Mouse (Mus musculus) intestine, embryonic 16.5 days (tissue): ENCODE data around the gene 1190007I07Rik. TPM values are rescaled to one million over a fixed set of nuclear protein-coding genes. Genes with fewer than 3 reads are reported as not detected.
A peak's percentile ranks its signal among the peaks of the same experiment; 100 is the strongest.

Experiments
- ATAC-seq: fragments of 200-750 bp; cut with Nextera tagmentation; 2 replicates; pipeline ENCODE4 v1.8.0; 2017; ENCODE audit warnings: moderate TSS enrichment, moderate library complexity
- H3K27ac ChIP-seq: fragments of 300-500 bp; sonication (generic); 2 replicates; pipeline ENCODE4 v1.5.1; 2014; ENCODE audit warnings: mild to moderate bottlenecking, low read length
- H3K27me3 ChIP-seq: fragments of 300-500 bp; sonication (generic); replicated peaks from 2 replicates; pipeline ENCODE4 v1.6.1; 2014; ENCODE audit warnings: low read length, control low read depth, mixed read lengths; ENCODE audit not compliant: control insufficient read depth, insufficient read depth
- H3K36me3 ChIP-seq: fragments of 300-500 bp; sonication (generic); 2 replicates; pipeline ENCODE4 v1.6.1; 2014; ENCODE audit warnings: low read length, control low read depth; ENCODE audit not compliant: control insufficient read depth, insufficient read depth
- H3K4me1 ChIP-seq: fragments of 300-500 bp; sonication (generic); 2 replicates; pipeline ENCODE4 v1.6.1; 2014; ENCODE audit warnings: low read length, control low read depth, mixed read lengths; ENCODE audit not compliant: control insufficient read depth, insufficient read depth
- H3K4me2 ChIP-seq: fragments of 300-500 bp; sonication (generic); 2 replicates; pipeline ENCODE4 v1.6.1; 2014; ENCODE audit warnings: low read depth, low read length, control low read depth
- H3K4me3 ChIP-seq: fragments of 300-500 bp; sonication (generic); 2 replicates; pipeline ENCODE4 v1.5.1; 2014; ENCODE audit warnings: mild to moderate bottlenecking, low read length
- H3K9ac ChIP-seq: fragments of 300-500 bp; sonication (generic); 2 replicates; pipeline ENCODE4 v1.6.1; 2014; ENCODE audit warnings: low read depth, low read length
- H3K9me3 ChIP-seq: fragments of 300-500 bp; sonication (generic); 2 replicates; pipeline ENCODE4 v1.6.1; 2016; ENCODE audit warnings: low read length, control low read depth; ENCODE audit not compliant: control insufficient read depth
- WGBS: fragments of 180-500 bp; shearing (Covaris S2); extraction: QIAGEN DNeasy Blood & Tissue Kit; methylation state at CpG from one replicate; pipeline ENCODE4 v1.1.7; 2014; 5-methylcytosine and 5-hydroxymethylcytosine counted together
- polyA plus RNA-seq: library from polyadenylated mRNA; unstranded; fragments of >200 nt; fragmentation: Nextera tagmentation; extraction: Ambion mirVana; gene quantifications from 2 replicates; pipeline ENCODE4 v1.2.1, GENCODE M21; 2015

1190007I07Rik gene
- polyA plus RNA-seq = 57.3 and 59.6 TPM in 2 replicates

DNA sequence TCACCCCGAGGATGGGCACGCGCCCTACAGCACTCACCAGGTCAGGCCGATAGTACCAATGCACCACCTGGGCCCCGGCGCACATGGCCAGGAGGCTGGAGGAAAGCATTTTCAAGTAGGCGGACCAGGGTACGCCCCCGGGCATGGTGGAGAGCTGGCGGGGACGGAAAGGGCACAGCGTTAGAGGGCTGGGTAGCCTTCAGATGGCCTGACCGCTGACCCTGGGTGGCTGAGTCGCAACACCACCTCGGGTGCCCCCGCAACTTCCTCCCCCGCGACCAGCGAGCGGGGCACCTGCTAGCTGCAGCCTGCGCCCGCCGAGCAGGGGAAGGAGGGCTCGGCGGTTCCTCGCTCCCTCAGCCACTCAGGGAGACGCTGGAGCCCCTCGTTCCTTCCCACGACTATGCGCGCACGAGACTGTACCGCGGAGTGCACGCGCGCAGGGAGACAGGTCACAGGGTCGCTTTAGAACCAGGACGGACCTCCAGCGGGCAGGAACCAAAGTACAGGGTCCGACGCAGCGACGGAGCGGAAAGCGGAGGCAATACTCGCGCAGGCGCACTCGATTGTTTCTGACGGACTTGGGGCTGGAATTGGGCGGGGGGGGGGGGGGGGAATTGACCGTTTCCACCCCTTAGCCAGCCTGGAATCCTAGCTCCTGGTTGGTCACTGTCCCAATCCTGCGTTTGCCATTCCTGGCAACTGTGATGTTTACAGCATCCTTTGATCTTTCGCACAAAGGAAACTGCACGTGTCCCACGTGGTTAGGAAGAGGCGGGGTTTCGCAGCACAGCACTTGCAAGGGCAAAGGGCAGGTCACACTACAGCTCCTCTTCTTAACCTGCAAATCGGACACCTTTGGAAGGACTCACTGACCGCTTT is at the start of gene 1190007I07Rik:
Gene 1190007I07Rik, minus strand, starts transcription at position 558 of the 882 bp plus-strand sequence.
- no peaks in the 10 kb centered on the region for H3K36me3 ChIP-seq
- H3K9ac ChIP-seq = peak within 1 kb of the TSS; percentile 85
- H3K27ac ChIP-seq = peak within 1 kb of the TSS; percentile 88
- ATAC-seq = peak; percentile 93
- under 1% methylated on average over 60 of the region's 61 CpGs for WGBS
- no peaks in the 10 kb centered on the region for H3K9me3 ChIP-seq
- no peaks in the 10 kb centered on the region for H3K27me3 ChIP-seq
- H3K4me3 ChIP-seq = peak within 1 kb of the TSS; percentile 73
- peak within 1 kb of the TSS; percentile 60 for H3K4me2 ChIP-seq
- H3K4me1 ChIP-seq = peaks cover 3% of the 10 kb centered on the region; the same call in 1 of the 2 replicates

DNA sequence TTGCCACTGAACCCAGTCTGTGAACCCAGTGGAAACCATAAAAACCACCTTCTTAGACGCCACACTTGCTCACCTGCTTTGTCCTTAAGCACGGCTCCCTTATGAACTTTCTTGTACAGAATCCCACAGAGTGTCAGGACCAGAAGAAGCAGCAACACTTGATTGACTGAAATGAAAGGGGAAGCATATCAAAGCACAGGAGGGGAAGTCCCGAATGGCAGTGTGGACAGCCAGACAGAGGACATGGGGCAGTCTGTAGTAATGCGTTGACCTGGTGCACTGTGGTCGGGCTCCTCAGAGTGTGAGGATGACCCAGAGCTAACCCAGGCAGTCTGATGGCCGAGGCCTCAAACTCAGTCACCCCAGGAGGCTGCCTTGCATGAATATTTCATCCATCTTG is 47.2 kb upstream of the 1190007I07Rik start:
- Histone ChIP-seq H3K27me3 (no peaks in the 10 kb centered on the region), H3K9ac (no peak overlapping the region), H3K4me3 (no peak overlapping the region), H3K36me3 (no peaks in the 10 kb centered on the region), H3K9me3 (no peaks in the 10 kb centered on the region), H3K4me1 (no peaks in the 10 kb centered on the region), H3K4me2 (no peak overlapping the region), H3K27ac (no peak overlapping the region)
- ATAC-seq = no peak
- WGBS = 74% methylated on average over 6 of the region's 6 CpGs

DNA sequence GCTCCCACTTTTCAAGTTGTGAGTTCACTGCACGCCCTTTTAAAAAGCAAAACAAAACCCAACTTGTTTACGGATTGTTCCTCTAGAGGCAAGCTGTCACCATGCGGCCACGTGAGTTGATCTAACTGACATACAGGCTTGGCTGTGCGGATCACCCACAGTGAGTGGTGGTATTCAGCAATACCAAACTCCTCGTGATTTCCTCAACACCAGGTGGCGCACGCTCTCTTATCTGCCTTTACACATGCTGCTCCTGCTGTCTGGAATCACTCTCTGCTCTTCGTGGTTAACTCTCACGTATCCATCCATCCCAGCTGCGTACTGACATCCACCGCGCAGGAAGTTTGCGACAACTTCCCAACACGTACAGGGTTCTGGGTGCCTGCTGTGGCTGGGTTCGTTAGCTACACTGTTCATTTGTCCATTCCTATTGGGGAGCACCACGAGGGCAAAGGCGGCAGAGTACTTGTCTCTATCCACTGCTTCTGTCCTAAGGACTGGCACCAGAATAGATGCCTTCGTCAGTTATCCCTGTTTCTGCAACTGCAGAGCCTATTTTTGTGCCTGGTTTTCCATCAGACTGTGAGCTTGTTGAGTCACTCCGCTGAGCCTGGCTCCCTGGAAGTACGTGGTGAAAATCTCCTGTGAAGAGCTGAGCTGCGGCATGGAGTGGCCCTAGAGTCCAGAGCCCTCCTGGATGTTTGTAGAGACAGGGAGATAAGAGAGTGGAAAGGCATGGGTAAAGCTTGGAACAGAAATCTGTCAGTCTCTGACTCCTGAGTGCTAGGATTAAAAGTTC is 43.6 kb upstream of the 1190007I07Rik start:
- WGBS = 18% methylated on average over 22 of the region's 22 CpGs
- Histone ChIP-seq H3K4me2 (peak overlapping the region; percentile 35), H3K9me3 (no peaks in the 10 kb centered on the region), H3K9ac (peak overlapping the region; percentile 50), H3K27ac (no peak overlapping the region), H3K27me3 (no peaks in the 10 kb centered on the region), H3K4me3 (0 out of 2 replicates have a peak overlapping the region, but pooled peaks have one; percentile 17), H3K4me1 (no peaks in the 10 kb centered on the region), H3K36me3 (no peaks in the 10 kb centered on the region)
- ATAC-seq = peak; percentile 93

DNA sequence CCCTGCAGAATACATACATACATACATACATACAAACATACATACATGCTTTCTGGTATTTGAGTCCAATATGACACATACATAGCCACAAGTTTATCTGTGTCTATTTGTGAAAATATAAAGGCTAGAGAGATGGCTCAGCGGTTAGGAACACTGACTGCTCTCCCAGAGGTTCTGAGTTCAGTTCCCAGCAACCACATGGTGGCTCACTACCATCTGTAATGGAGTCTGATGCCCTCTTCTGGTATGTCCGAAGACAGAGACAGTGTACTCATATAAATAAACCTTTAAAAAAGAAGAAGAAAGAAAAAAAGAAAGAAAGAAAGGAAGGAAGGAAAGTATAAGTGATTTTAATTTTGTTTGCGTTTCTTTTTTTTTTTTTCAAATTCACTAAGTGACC is 42.9 kb upstream of the 1190007I07Rik start:
- H3K4me1 ChIP-seq = no peaks in the 10 kb centered on the region
- ATAC-seq = no peak
- no peaks in the 10 kb centered on the region for H3K9me3 ChIP-seq
- H3K36me3 ChIP-seq = no peaks in the 10 kb centered on the region
- no peak overlapping the region for H3K4me3 ChIP-seq
- WGBS = 54% methylated on average over 3 of the region's 3 CpGs
- H3K9ac ChIP-seq = no peak overlapping the region
- H3K27ac ChIP-seq = no peak overlapping the region
- H3K27me3 ChIP-seq = no peaks in the 10 kb centered on the region
- no peak overlapping the region for H3K4me2 ChIP-seq

DNA sequence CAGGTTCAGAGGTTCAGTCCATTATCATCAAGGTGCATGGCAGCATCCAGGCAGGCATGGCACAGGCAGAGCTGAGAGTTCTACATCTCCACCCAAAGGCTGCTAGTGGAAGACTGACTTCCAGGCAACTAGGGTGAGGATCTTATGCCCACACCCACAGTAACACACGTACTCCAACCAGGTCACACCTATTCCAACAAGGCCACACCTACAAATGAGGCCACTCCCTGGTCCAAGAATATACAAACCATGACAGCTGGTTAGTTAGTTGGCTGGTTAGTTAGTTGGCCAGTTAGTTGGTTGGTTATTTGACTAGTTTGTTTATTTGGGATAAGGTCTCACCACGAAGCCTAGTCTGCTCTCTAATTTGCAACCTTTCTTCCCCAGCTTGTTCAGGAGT is 40.3 kb upstream of the 1190007I07Rik start:
- Histone ChIP-seq H3K9me3 (no peaks in the 10 kb centered on the region), H3K4me3 (no peak overlapping the region), H3K27ac (no peak overlapping the region), H3K36me3 (no peaks in the 10 kb centered on the region), H3K9ac (no peak overlapping the region), H3K4me2 (no peak overlapping the region), H3K27me3 (no peaks in the 10 kb centered on the region), H3K4me1 (no peaks in the 10 kb centered on the region)
- ATAC-seq = no peak
- WGBS = 80% methylated on average over 2 of the region's 2 CpGs

DNA sequence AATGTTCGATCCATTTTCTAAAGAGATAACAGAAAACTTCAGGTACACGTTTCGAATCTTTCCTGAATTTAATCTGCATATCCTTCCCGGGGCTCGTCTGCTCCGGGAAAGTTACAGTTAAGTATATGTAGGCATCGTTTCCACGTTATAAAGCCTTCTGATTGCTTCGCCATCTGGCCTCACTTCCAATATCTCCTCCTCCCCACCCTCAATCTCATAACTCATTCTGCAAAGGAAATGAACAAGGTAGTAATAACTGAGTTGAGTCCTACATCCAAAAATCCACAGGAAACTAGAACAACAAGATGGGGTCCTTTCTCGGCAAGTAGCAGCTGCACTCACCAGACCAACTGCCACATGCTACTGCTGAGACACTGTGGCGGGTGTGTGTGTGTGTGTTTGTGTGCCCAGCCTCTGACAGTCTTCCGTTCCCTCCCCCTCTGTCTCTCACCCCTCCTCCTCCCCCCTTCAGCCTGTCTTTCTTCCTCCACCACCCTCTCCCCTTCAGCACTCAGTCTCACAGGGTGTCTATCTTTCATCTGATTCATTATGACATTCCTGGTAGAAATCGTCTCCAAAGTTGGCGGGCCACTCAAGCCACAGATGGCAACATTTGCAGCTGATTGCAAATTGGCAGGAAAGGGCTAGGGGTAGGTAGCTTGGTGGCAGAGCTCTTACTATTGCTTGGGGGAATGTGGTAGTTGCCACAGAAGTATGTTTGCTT is 39.4 kb upstream of the 1190007I07Rik start:
- Histone ChIP-seq H3K9ac (no peak overlapping the region), H3K4me3 (no peak overlapping the region), H3K9me3 (no peaks in the 10 kb centered on the region), H3K4me1 (no peaks in the 10 kb centered on the region), H3K27me3 (no peaks in the 10 kb centered on the region), H3K4me2 (no peak overlapping the region), H3K27ac (no peak overlapping the region), H3K36me3 (no peaks in the 10 kb centered on the region)
- WGBS = 79% methylated on average over 14 of the region's 14 CpGs
- no peak for ATAC-seq

DNA sequence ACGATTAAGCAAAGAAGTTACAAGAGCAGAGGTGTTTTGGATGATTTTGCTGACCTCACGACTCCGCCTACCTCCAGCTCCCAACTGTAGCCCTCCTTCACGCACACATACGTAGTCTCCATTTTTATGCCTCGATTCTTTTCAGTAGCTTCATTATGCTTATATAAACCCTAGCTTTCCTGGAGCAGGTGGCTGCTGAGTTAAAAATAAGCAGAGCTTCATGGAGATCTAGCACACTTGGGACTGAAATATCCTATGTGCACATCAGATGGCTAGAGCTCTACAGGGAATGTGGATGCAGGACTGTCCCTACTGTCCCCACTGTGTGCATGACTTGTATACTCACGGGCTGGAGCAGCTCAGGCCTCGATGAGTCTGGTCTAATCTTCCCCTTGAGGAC is 38.8 kb upstream of the 1190007I07Rik start:
- no peak for ATAC-seq
- no peak overlapping the region for H3K9ac ChIP-seq
- no peaks in the 10 kb centered on the region for H3K4me1 ChIP-seq
- H3K27ac ChIP-seq = no peak overlapping the region
- no peaks in the 10 kb centered on the region for H3K27me3 ChIP-seq
- H3K4me2 ChIP-seq = no peak overlapping the region
- H3K9me3 ChIP-seq = no peaks in the 10 kb centered on the region
- no peaks in the 10 kb centered on the region for H3K36me3 ChIP-seq
- H3K4me3 ChIP-seq = no peak overlapping the region
- WGBS = 82% methylated on average over 8 of the region's 8 CpGs

DNA sequence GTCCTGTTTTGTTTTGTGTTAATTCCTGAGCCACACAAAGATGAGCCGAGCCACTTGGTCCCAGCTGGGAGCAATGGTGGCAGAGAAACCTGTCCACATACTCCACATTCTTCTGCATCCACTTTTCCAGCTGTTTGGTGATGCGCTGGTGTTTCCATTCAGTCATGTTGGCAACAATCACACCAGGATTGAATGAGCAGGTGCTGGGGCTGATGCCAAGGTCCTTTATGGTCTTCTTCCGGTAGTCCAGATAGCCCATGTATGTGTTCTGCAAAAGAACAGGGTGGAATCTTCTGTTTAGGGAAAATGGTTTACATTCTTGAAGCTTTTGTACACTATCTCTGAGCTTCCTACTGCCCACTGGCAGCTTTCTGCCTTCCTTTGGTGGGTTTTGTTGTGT is 31.6 kb upstream of the 1190007I07Rik start:
- ATAC-seq = no peak
- 77% methylated on average over 3 of the region's 3 CpGs for WGBS
- Histone ChIP-seq H3K9ac (no peak overlapping the region), H3K4me2 (no peak overlapping the region), H3K9me3 (no peaks in the 10 kb centered on the region), H3K4me1 (no peaks in the 10 kb centered on the region), H3K27ac (no peak overlapping the region), H3K27me3 (no peaks in the 10 kb centered on the region), H3K36me3 (0 out of 2 replicates have a peak, but pooled peaks cover 3% of the 10 kb centered on the region), H3K4me3 (no peak overlapping the region)

DNA sequence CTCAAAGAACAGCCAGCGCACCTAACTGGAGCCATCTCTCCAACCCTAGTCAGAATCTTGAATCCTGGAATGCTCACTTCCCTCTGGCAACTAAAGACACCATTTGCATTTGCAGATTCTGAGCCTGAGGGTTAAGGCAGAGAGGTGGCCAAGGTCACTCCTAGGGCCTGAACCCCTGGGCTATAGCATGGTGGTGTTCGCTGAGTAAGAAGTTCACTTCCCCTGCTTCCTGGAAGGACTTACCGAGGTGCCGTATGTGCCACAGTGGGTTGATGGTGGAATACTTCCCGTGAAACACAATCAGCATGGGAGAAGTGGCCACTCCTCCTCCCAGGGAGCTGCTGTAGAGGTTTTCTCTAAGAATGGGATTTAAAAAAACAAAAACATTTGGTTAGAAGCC is 29.6 kb upstream of the 1190007I07Rik start:
- H3K4me3 ChIP-seq = no peak overlapping the region
- no peak overlapping the region for H3K27ac ChIP-seq
- H3K9me3 ChIP-seq = no peaks in the 10 kb centered on the region
- no peaks in the 10 kb centered on the region for H3K4me1 ChIP-seq
- H3K27me3 ChIP-seq = no peaks in the 10 kb centered on the region
- no peak overlapping the region for H3K4me2 ChIP-seq
- 73% methylated on average over 5 of the region's 5 CpGs for WGBS
- ATAC-seq = no peak
- no peak overlapping the region for H3K9ac ChIP-seq
- H3K36me3 ChIP-seq = 0 out of 2 replicates have a peak, but pooled peaks cover 3% of the 10 kb centered on the region
